Mouse (Mus musculus) embryonic facial prominence, embryonic 11.5 days (tissue): ENCODE data around the gene Atf6. TPM values are rescaled to one million over a fixed set of nuclear protein-coding genes. Genes with fewer than 3 reads are reported as not detected.

Source experiments
- ATAC-seq: fragments of 200-750 bp; cut with Nextera tagmentation; replicated peaks from 2 replicates; pipeline ENCODE4 v1.8.0; 2017; ENCODE audit warnings: low read depth; ENCODE audit not compliant: insufficient number of reproducible peaks, low FRiP score, low TSS enrichment
- DNase-seq: peaks from one replicate; pipeline ENCODE4 v3.0.0-alpha.2; 2015; ENCODE audit warnings: low spot score
- H3K27ac ChIP-seq: fragments of 300-500 bp; sonication (generic); replicated peaks from 2 replicates; pipeline ENCODE4 v1.5.1; 2014; ENCODE audit warnings: mild to moderate bottlenecking, low read depth, low read length, control low read depth
- H3K27me3 ChIP-seq: fragments of 300-500 bp; sonication (generic); 2 replicates; pipeline ENCODE4 v1.6.1; 2014; ENCODE audit warnings: mild to moderate bottlenecking, low read length, moderate library complexity, mixed read lengths; ENCODE audit not compliant: control insufficient read depth, insufficient read depth
- H3K36me3 ChIP-seq: fragments of 300-500 bp; sonication (generic); replicated peaks from 2 replicates; pipeline ENCODE4 v1.6.1; 2014; ENCODE audit warnings: low read depth, mild to moderate bottlenecking, low read length, moderate library complexity, mixed read lengths; ENCODE audit not compliant: control insufficient read depth, insufficient read depth
- H3K4me1 ChIP-seq: fragments of 300-500 bp; sonication (generic); 2 replicates; pipeline ENCODE4 v1.6.1; 2014; ENCODE audit warnings: low read length, mixed read lengths; ENCODE audit not compliant: control insufficient read depth, insufficient read depth
- H3K4me2 ChIP-seq: fragments of 300-500 bp; sonication (generic); 2 replicates; pipeline ENCODE4 v1.6.1; 2014; ENCODE audit warnings: low read depth, mild to moderate bottlenecking, control low read depth, low read length, moderate library complexity
- H3K4me3 ChIP-seq: fragments of 300-500 bp; sonication (generic); 2 replicates; pipeline ENCODE4 v1.5.1; 2014; ENCODE audit warnings: low read depth, low read length, control low read depth
- H3K9ac ChIP-seq: fragments of 300-500 bp; sonication (generic); replicated peaks from 2 replicates; pipeline ENCODE4 v1.6.1; 2014; ENCODE audit warnings: mild to moderate bottlenecking, control low read depth, low read length
- H3K9me3 ChIP-seq: fragments of 300-500 bp; sonication (generic); replicated peaks from 2 replicates; pipeline ENCODE4 v1.6.1; 2016; ENCODE audit warnings: mild to moderate bottlenecking, low read length, inconsistent platforms, mixed read lengths; ENCODE audit not compliant: control insufficient read depth
- WGBS: fragments of 180-500 bp; shearing (Covaris S2); extraction: QIAGEN DNeasy Blood & Tissue Kit; methylation state at CpG from one replicate; pipeline ENCODE4 v1.1.7; 2014; 5-methylcytosine and 5-hydroxymethylcytosine counted together
- polyA plus RNA-seq: library from polyadenylated mRNA; unstranded; fragments of >200 nt; fragmentation: Nextera tagmentation; extraction: Ambion mirVana; gene quantifications from 2 replicates; pipeline ENCODE4 v1.2.1, GENCODE M21; 2014

Atf6 gene
- polyA plus RNA-seq, 1 experiment from 2014 or later: 8.4 TPM

GRCm38 (mm10) chr1:170656518-170657227 lies 210.9 kb downstream of the Atf6 start:
- DNase-seq: no peak
- Histone ChIP-seq H3K27ac (no peak overlapping the region), H3K4me1 (no peaks in the 10 kb centered on the region), H3K4me3 (no peak overlapping the region), H3K9me3 (no peaks in the 10 kb centered on the region), H3K9ac (no peak overlapping the region), H3K36me3 (no peaks in the 10 kb centered on the region), H3K27me3 (no peaks in the 10 kb centered on the region), H3K4me2 (no peak overlapping the region)
- ATAC-seq: no peak
- WGBS: 78% methylated on average over 11 of the region's 11 CpGs

GRCm38 (mm10) chr1:170655280-170655917 lies 212.2 kb downstream of the Atf6 start:
- Histone ChIP-seq H3K4me3 (no peak overlapping the region), H3K9ac (no peak overlapping the region), H3K27me3 (no peaks in the 10 kb centered on the region), H3K36me3 (no peaks in the 10 kb centered on the region), H3K9me3 (no peaks in the 10 kb centered on the region), H3K27ac (no peak overlapping the region), H3K4me1 (no peaks in the 10 kb centered on the region), H3K4me2 (no peak overlapping the region)
- 58% methylated on average over 5 of the region's 5 CpGs for WGBS
- ATAC-seq: peak; percentile 64
- no peak for DNase-seq

Other genes starting within 250 kb of the Atf6 start
- 7.2 and 7.4 TPM in 2 replicates for gene Olfml2b, start 223.2 kb downstream of the Atf6 start, polyA plus RNA-seq
- gene Gm26620, start 17.3 kb upstream of the Atf6 start, polyA plus RNA-seq: 0.33 TPM in 1 of 2 replicates, not detected in the other
- gene Dusp12, start 17.8 kb upstream of the Atf6 start, polyA plus RNA-seq: 45.7 and 46.6 TPM in 2 replicates
- not detected in 2 replicates for gene Fcrlb, start 45.2 kb upstream of the Atf6 start, polyA plus RNA-seq
- not detected in 2 replicates for gene Fcrla, start 59.8 kb upstream of the Atf6 start, polyA plus RNA-seq
- gene Fcgr2b, start 108.8 kb upstream of the Atf6 start, polyA plus RNA-seq: 0.52 TPM in 1 of 2 replicates, not detected in the other
- gene Fcgr4, start 151.1 kb upstream of the Atf6 start, polyA plus RNA-seq: 0.17 and 0.22 TPM in 2 replicates
- gene Fcgr3, start 197.2 kb upstream of the Atf6 start, polyA plus RNA-seq: 6.5 and 7.9 TPM in 2 replicates
- 1.4 and 1.7 TPM in 2 replicates for gene Cfap126, start 246.1 kb upstream of the Atf6 start, polyA plus RNA-seq